Mouse (Mus musculus): ENCODE data around the gene Erbb4.

Erbb4 gene

DNA sequence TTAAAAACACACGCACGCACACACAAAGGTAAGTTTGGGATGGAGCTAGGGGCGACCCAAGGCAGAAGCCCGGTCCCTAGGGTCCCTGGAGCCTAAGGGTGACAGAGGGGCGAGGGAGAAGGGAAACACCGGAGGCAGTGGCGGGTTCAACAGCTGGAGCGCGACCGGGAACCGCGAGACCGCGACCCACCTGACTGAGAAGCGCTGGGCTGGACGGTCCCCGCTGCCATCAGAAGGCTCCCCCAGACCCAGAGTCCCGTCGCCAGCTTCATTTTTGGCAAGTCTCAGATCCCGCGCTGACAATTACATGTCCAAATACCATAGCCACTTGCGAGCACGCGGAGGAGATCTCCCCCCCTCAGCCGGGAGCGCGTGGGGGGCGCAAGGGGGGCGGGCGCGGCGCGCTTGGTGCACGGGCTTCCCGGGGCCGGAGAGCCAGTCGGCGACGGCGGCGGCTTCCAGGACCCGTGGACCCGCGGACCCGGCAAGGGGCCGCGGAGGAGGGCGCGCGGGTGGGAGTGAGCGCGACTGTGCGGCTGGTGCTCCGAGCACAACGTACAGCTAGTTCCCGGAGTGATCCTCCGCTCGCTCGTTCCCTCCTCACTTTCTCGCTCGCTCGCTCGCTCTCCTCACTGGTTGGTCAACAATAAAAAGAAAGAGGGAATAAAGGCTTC lies at the start of gene Erbb4:
TSS of gene Erbb4 (minus strand) at position 575 of the 674 bp plus-strand sequence.
- peak; percentile 59 for DNase-seq (ENCODE audit: extremely low spot score, low spot score)

DNA sequence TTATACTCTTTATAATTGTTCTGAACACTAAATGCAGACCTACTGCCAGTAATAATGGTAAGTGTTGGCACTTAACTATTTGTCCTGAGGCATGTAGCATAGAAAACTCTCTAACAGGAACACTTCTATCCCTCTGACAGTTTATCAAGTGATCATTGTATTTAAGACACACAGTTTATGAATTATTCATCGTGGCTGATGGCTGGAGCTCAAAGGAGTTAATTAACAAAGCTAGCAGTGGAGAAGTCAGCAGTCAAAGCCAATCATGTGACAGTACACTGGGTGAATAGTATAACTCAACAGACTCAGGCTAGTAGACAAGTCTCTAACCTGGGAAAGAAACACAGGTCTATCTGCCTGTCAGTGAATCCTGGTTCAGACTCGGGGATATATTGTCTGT lies 49.5 kb upstream of the Erbb4 start:
- DNase-seq (ENCODE audit: extremely low spot score, low spot score) = no peak

DNA sequence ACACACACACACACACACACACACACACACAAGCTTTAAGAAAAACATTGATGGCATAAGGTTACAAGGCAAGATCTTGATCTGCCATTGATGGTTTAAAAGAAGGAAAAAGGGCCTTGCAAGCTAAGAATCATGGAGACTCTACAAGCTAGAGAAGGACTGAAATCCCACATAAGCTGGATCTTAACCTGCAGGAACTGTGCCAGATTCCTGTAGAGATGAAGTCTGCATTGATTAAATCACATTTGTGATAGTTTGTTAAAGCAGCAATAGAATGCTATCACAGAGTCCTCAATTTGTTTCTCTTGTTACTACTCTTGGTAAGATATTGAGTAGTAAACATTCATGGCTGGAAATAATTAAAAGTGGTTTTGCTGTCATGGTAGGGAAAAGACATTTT lies 33.5 kb upstream of the Erbb4 start:
- no peak for DNase-seq (ENCODE audit: extremely low spot score, low spot score)

DNA sequence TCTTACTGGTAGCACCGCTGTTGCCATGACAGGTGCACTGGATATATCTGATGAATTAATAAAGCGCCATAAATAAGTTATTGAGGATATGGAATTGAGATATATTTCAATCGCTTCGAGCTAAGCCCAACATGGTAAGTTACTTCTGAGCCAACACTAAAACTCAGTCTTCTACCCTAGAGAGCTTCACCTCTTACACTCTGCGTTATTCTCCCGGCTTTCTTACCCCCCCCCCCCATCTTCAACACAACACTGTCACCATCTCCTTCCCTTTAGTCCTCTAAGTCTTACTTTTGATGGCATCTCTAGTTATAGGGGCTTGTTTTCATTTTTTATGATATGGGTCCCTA lies 31.6 kb upstream of the Erbb4 start:
- DNase-seq (ENCODE audit: extremely low spot score, low spot score) = no peak

- DNase-seq (ENCODE audit: extremely low spot score, low spot score) = peak; percentile 35
Measured at GRCm38 (mm10) chr1:69138856-69139518, 31.1 kb upstream of the Erbb4 start.

DNA sequence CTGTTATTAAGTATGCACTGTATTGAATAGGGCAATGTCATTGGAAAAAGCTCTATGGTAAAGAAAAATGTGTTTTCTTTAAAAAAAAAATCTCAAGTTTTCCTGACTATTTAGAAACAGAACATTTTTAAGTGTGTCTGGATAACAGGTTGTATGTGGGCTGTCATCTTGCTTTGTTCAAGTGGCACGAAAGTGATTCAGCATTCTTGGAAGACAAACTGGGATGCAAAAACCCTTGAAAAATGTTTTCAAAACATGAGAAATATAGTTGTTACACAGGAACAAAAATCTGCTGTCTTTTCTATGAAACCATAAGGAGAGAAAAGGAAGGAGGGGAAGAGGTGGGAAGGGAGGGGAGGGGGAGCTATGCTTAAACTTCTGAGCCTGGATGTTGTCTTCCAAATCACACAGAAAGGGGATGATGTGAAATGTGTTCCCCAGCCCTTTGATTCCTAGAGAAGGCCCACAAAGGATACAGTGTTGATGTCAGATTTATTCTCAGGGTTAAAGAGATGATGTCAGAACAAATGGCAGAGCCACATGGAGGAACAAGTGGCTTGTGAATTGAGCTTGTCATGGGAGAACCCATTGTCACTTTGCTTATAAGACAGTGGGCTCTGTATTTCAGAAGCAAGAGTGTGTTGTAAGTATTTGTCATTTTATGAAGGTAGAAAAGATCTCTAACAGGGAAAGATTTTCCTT lies 16.4 kb upstream of the Erbb4 start:
- no peak for DNase-seq (ENCODE audit: extremely low spot score, low spot score)

GRCm38 (mm10) chr1:69118249-69118938 lies 10.5 kb upstream of the Erbb4 start:
- no peak for DNase-seq (ENCODE audit: extremely low spot score, low spot score)

- peak; percentile 57 for DNase-seq (ENCODE audit: extremely low spot score, low spot score)
Measured at GRCm38 (mm10) chr1:69108159-69108925, 483 bp upstream of the Erbb4 start.

- peak; percentile 69 for DNase-seq (ENCODE audit: extremely low spot score, low spot score)
Measured at GRCm38 (mm10) chr1:69106937-69107461, 860 bp downstream of the Erbb4 start.

DNA sequence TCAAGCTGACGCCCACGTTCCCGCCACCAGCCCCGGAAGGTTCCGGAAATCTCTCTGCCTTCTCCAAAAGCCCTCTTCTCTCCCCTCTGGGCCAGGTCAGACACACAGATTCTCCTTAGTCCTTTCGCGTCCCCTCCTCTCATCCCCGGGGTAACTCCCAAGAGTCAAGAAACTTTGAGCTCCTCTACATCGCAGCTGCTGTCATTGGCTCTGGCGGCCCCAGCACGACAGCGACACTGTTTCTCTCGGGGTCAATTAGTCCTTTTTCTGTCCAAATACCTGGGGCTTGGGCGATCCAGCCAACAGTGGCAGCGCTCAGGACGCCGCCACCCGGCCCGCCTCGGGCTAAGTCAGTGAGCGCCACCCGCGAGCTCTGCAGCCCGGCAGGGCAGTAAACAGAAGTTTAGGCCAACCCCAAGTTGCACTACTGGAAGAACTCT lies 1.5 kb downstream of the Erbb4 start:
- DNase-seq (ENCODE audit: extremely low spot score, low spot score) = peak; percentile 66

GRCm38 (mm10) chr1:69105493-69106321 lies 2.2 kb downstream of the Erbb4 start:
- DNase-seq (ENCODE audit: extremely low spot score, low spot score) = peak; percentile 62

DNA sequence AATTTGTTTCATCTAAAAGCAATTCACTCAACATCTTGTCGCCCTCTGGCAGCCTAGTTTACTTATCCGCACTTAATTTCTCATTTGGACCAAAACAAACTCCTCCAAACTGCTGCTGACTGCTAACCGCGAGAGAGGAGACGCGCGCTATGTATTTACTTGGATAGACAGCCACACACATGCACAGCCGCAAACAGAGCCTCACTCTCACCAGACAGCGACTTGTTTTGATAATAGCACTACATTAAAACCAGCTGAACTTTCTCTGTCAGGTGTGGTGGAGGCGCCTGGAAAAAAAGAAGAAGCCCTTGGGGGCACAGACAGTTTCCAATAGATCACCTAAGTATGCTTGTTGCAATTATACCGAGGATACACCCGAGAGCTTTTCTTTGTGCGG lies 2.8 kb downstream of the Erbb4 start:
- DNase-seq (ENCODE audit: extremely low spot score, low spot score) = peak; percentile 56

- DNase-seq (ENCODE audit: extremely low spot score, low spot score) = no peak
Measured at GRCm38 (mm10) chr1:69103211-69103706, 4.6 kb downstream of the Erbb4 start.

- no peak for DNase-seq (ENCODE audit: extremely low spot score, low spot score)
Measured at GRCm38 (mm10) chr1:69101670-69102069, 6.2 kb downstream of the Erbb4 start.

- no peak for DNase-seq (ENCODE audit: extremely low spot score, low spot score)
Measured at GRCm38 (mm10) chr1:69093052-69093451, 14.8 kb downstream of the Erbb4 start.

- DNase-seq (ENCODE audit: extremely low spot score, low spot score) = no peak
Measured at GRCm38 (mm10) chr1:69089331-69089730, 18.5 kb downstream of the Erbb4 start.

DNA sequence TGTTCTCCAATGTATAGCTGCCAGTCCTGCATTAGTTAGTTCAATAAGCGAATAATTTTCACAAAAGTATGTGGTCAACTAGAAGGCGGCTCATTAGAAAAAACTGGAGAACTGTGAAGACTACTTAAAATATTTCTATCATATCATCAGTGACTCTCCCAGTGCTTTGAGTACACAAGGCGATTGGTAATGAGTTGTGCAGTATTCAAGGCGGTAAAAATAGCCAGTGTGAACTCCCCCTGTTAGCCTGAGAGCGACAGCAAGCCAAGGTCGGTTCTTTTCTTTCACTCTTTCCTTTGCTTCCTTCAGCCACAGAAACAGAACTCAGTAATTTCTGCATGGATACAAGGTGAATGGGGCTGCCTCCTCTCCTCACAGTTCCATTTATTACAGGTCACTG lies 22.1 kb downstream of the Erbb4 start:
- DNase-seq (ENCODE audit: extremely low spot score, low spot score) = no peak

GRCm38 (mm10) chr1:69048918-69049317 lies 58.9 kb downstream of the Erbb4 start:
- DNase-seq (ENCODE audit: extremely low spot score, low spot score) = no peak

- no peak for DNase-seq (ENCODE audit: extremely low spot score, low spot score)
Measured at GRCm38 (mm10) chr1:69046228-69046978, 61.5 kb downstream of the Erbb4 start.

All from neural tube, embryonic 10.5 days (tissue).